Comparison of ENCODE assay signal across 12 mouse cellular contexts in the genomic region with DNA sequence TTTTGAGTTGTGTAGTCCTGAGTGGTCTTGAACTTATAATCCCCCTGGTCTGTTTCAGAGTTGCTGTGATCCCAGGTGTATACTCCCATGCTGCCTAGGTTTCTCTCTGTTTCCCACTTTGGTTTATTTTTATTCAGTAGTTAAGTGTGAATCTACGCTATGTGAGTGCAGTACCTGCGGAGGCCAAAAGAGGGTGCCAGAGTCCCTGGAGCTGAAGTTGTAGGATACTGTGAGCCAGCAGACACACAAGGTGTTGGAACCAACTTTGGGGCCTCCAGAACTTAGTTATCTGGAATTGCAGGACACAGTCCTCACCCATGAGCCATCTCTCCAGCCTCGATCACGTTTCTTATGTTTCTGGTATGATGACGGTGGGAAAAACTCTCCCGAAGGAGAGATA.
DNase-seq lines count a peak whose midpoint lies in the region; ATAC-seq and TF ChIP-seq lines count a peak whose summit lies in the region.
"Had no signal": no experiment of that assay in that cellular context is flagged by ENCODE, and none has a peak within 500 bp of the region (broad histone marks: within the 10 kb centered on the region; RNA-seq: fewer than 3 reads in every experiment).

No protein-coding gene starts in this region.

- H3K9me3 ChIP-seq in liver, embryonic 11.5 days (ENCODE audit: control insufficient read depth, low read length) = peaks cover 21% of the 10 kb centered on the region
- peaks cover 2% of the 10 kb centered on the region; the same call in 1 of the 2 replicates for H3K9me3 ChIP-seq in E14TG2a.4 (ENCODE audit: low read length)
- H3K9me3 ChIP-seq: hindbrain, embryonic 13.5 days had no signal

- no peak overlapping the region for H3K4me2 ChIP-seq in liver, embryonic 11.5 days
- H3K4me2 ChIP-seq: hindbrain, embryonic 13.5 days; liver, embryonic 13.5 days had no signal

- peak; percentile 20; the same call in 1 of the 2 replicates for TF ChIP-seq CTCF in cerebellum, adult 2 months (IDR thresholded peaks at IDR 0.05; ENCODE audit: borderline replicate concordance, insufficient read depth, low read depth, low read length)
- peak; percentile 41 for TF ChIP-seq CTCF in liver, adult 2 months (IDR thresholded peaks at IDR 0.05; ENCODE audit: low read depth, low read length)
- TF ChIP-seq CTCF in E14TG2a.4 (conservative IDR thresholded peaks at IDR 0.05; ENCODE audit: low read length) = peak; percentile 91

- no peaks in the 10 kb centered on the region for H3K27me3 ChIP-seq in cerebellum, adult 2 months (ENCODE audit: control insufficient read depth, insufficient read depth, low read length)
- H3K27me3 ChIP-seq in liver, adult 2 months (ENCODE audit: control insufficient read depth, insufficient read depth, low read length) = no peaks in the 10 kb centered on the region
- no peaks in the 10 kb centered on the region for H3K27me3 ChIP-seq in liver, embryonic 11.5 days (replicated peaks; ENCODE audit: control insufficient read depth, insufficient read depth, low read length)
- no peaks in the 10 kb centered on the region for H3K27me3 ChIP-seq in E14TG2a.4 (ENCODE audit: insufficient read depth, low read length)
- H3K27me3 ChIP-seq: hindbrain, embryonic 13.5 days; liver, embryonic 13.5 days had no signal

- WGBS in cerebellum, adult 2 months = 98% methylated on average over 6 of the region's 6 CpGs
- WGBS in liver, adult 2 months = 98% methylated on average over 6 of the region's 6 CpGs
- 99% methylated on average over 6 of the region's 6 CpGs for WGBS in liver, embryonic 11.5 days

- no peaks in the 10 kb centered on the region for H3K4me1 ChIP-seq in cerebellum, adult 2 months (ENCODE audit: control insufficient read depth, insufficient read depth, low read length)
- H3K4me1 ChIP-seq in liver, adult 2 months (ENCODE audit: control insufficient read depth, insufficient read depth, low read length) = no peaks in the 10 kb centered on the region
- peaks cover 6% of the 10 kb centered on the region; the same call in 1 of the 2 replicates for H3K4me1 ChIP-seq in liver, embryonic 11.5 days (replicated peaks; ENCODE audit: control insufficient read depth, insufficient read depth, low read length)
- H3K4me1 ChIP-seq in E14TG2a.4 (replicated peaks; ENCODE audit: low read depth, low read length) = peaks cover 83% of the 10 kb centered on the region
- H3K4me1 ChIP-seq: hindbrain, embryonic 13.5 days had no signal

- no peak overlapping the region for H3K9ac ChIP-seq in liver, adult 2 months (ENCODE audit: low read depth, low read length)
- no peak overlapping the region for H3K9ac ChIP-seq in liver, embryonic 11.5 days (ENCODE audit: low read depth, low read length)
- H3K9ac ChIP-seq: hindbrain, embryonic 13.5 days; liver, embryonic 13.5 days had no signal

- no peak for DNase-seq in cerebellum, adult 2 months
- no peak for DNase-seq in cerebellum, adult 18-20 months
- DNase-seq in liver, adult 2 months (ENCODE audit: extremely low read depth, low read depth, low spot score) = no peak
- no peak for DNase-seq in liver, embryonic 11.5 days (ENCODE audit: low spot score)
- DNase-seq in lung, postnatal 36 days = peak; percentile 14
- DNase-seq in right cerebral cortex, adult 18-20 months = no peak
- DNase-seq in MN1 (ENCODE audit: low spot score) = no peak
- DNase-seq: cerebellum, postnatal 25 days; liver, embryonic 13.5 days; midbrain, embryonic 14.5 days had no signal

- TF ChIP-seq POLR2A in cerebellum, adult 2 months (IDR thresholded peaks at IDR 0.05; ENCODE audit: borderline replicate concordance, insufficient read depth, low read length) = no peak
- no peak for TF ChIP-seq POLR2A in liver, adult 2 months (IDR thresholded peaks at IDR 0.05; ENCODE audit: extremely low read depth, insufficient read depth, low read length)

- H3K36me3 ChIP-seq in liver, adult 2 months (ENCODE audit: control insufficient read depth, insufficient read depth, low read length) = no peaks in the 10 kb centered on the region
- H3K36me3 ChIP-seq in liver, embryonic 11.5 days (ENCODE audit: control insufficient read depth, insufficient read depth, low read length) = peaks cover 83% of the 10 kb centered on the region
- H3K36me3 ChIP-seq in E14TG2a.4 (ENCODE audit: insufficient read depth, low read length) = peaks cover 93% of the 10 kb centered on the region

- no peaks in the 10 kb centered on the region for H3K79me2 ChIP-seq in liver, adult 2 months (ENCODE audit: control insufficient read depth, insufficient read depth, low read length)

- H3K4me3 ChIP-seq in cerebellum, adult 2 months (replicated peaks; ENCODE audit: insufficient read depth, low read depth, low read length) = no peak overlapping the region
- H3K4me3 ChIP-seq in liver, adult 2 months (ENCODE audit: insufficient read depth, low read depth, low read length) = no peak overlapping the region
- H3K4me3 ChIP-seq in liver, embryonic 11.5 days (ENCODE audit: low read depth, low read length) = no peak overlapping the region
- no peak overlapping the region for H3K4me3 ChIP-seq in E14TG2a.4 (replicated peaks; ENCODE audit: low read length)
- H3K4me3 ChIP-seq: hindbrain, embryonic 13.5 days; liver, embryonic 13.5 days had no signal

- no peak for ATAC-seq in liver, embryonic 11.5 days (replicated peaks; ENCODE audit: low FRiP score)

- H3K27ac ChIP-seq in cerebellum, adult 2 months (ENCODE audit: insufficient read depth, low read length) = no peak overlapping the region
- H3K27ac ChIP-seq in liver, adult 2 months (replicated peaks; ENCODE audit: insufficient read depth, low read depth, low read length) = no peak overlapping the region
- no peak overlapping the region for H3K27ac ChIP-seq in liver, embryonic 11.5 days (ENCODE audit: low read depth, low read length)
- H3K27ac ChIP-seq: hindbrain, embryonic 13.5 days; liver, embryonic 13.5 days had no signal

Comparison
In these comparisons a context has a peak if more than half of its experiments do, and no peak if none do; other contexts are left out.
1. CTCF ChIP-seq: peak in every context shown above with its lines; median percentile 91 in E14TG2a.4; 41 in liver, adult 2 months; 20 in cerebellum, adult 2 months.